9 mouse cellular contexts compared by ENCODE assay signal in genomic region chr17:70397220-70397619, GRCm38 (mm10).
DNase-seq lines count a peak whose midpoint lies in the region; ATAC-seq and TF ChIP-seq lines count a peak whose summit lies in the region.
"Had no signal": no experiment of that assay in that cellular context is flagged by ENCODE, and none has a peak within 500 bp of the region (broad histone marks: within the 10 kb centered on the region; RNA-seq: fewer than 3 reads in every experiment).

No protein-coding gene starts in this region.

- DNase-seq in heart, postnatal 4 days: peak; percentile 25
- no peak for DNase-seq in heart, adult 9 months (ENCODE audit: low spot score in 2 of 2)
- peak; percentile 45 for DNase-seq in brain, adult 2 months (ENCODE audit: low read depth, low spot score)
- DNase-seq in lung, postnatal 25 days (ENCODE audit: low spot score): peak; percentile 3
- DNase-seq in left cerebral cortex, adult 18-20 months (ENCODE audit: low spot score in 2 of 2): no peak

- H3K27me3 ChIP-seq in forebrain, embryonic 13.5 days: no peaks in the 10 kb centered on the region
- no peaks in the 10 kb centered on the region for H3K27me3 ChIP-seq in intestine, embryonic 16.5 days (replicated peaks; ENCODE audit: control insufficient read depth, insufficient read depth, low read length)
- no peaks in the 10 kb centered on the region for H3K27me3 ChIP-seq in intestine, postnatal 0 days (replicated peaks; ENCODE audit: control insufficient read depth, insufficient read depth, low read length)

- H3K4me3 ChIP-seq in forebrain, embryonic 13.5 days: no peak overlapping the region
- H3K4me3 ChIP-seq in intestine, embryonic 16.5 days (ENCODE audit: low read length): no peak overlapping the region
- no peak overlapping the region for H3K4me3 ChIP-seq in intestine, postnatal 0 days (ENCODE audit: low read depth, low read length)

- H3K9me3 ChIP-seq in forebrain, embryonic 13.5 days (replicated peaks): no peaks in the 10 kb centered on the region
- H3K9me3 ChIP-seq in intestine, embryonic 16.5 days (ENCODE audit: control insufficient read depth, low read length): no peaks in the 10 kb centered on the region
- H3K9me3 ChIP-seq in intestine, postnatal 0 days (ENCODE audit: control insufficient read depth): no peaks in the 10 kb centered on the region

- WGBS in forebrain, embryonic 13.5 days: 29% methylated on average over 3 of the region's 3 CpGs
- WGBS in intestine, embryonic 16.5 days: 29% methylated on average over 3 of the region's 3 CpGs
- 48% methylated on average over 3 of the region's 3 CpGs for WGBS in intestine, postnatal 0 days

- peak; percentile 63; the same call in 1 of the 2 replicates for ATAC-seq in forebrain, embryonic 13.5 days
- no peak for ATAC-seq in intestine, embryonic 16.5 days
- no peak for ATAC-seq in intestine, postnatal 0 days
- ATAC-seq: inflammation-experienced regulatory T-cells, adult 6 months had no signal

- no peak overlapping the region; the same call in 1 of the 2 replicates for H3K27ac ChIP-seq in forebrain, embryonic 13.5 days
- H3K27ac ChIP-seq in intestine, embryonic 16.5 days (ENCODE audit: low read length): no peak overlapping the region
- H3K27ac ChIP-seq in intestine, postnatal 0 days (ENCODE audit: low read depth, low read length): no peak overlapping the region

- H3K9ac ChIP-seq in forebrain, embryonic 13.5 days: no peak overlapping the region
- no peak overlapping the region for H3K9ac ChIP-seq in intestine, embryonic 16.5 days (ENCODE audit: low read depth, low read length)
- no peak overlapping the region for H3K9ac ChIP-seq in intestine, postnatal 0 days (ENCODE audit: low read depth, low read length)

- H3K36me3 ChIP-seq in forebrain, embryonic 13.5 days (ENCODE audit: poor library complexity, severe bottlenecking): no peaks in the 10 kb centered on the region
- no peaks in the 10 kb centered on the region for H3K36me3 ChIP-seq in intestine, embryonic 16.5 days (ENCODE audit: control insufficient read depth, insufficient read depth, low read length)
- no peaks in the 10 kb centered on the region for H3K36me3 ChIP-seq in intestine, postnatal 0 days (ENCODE audit: control insufficient read depth, insufficient read depth)

- TF ChIP-seq CTCF in intestine, postnatal 0 days (IDR thresholded peaks at IDR 0.05; ENCODE audit: low read depth): no peak

- peaks cover 7% of the 10 kb centered on the region; the same call in 1 of the 2 replicates for H3K4me1 ChIP-seq in forebrain, embryonic 13.5 days
- no peaks in the 10 kb centered on the region for H3K4me1 ChIP-seq in intestine, embryonic 16.5 days (ENCODE audit: control insufficient read depth, insufficient read depth, low read length)
- no peaks in the 10 kb centered on the region for H3K4me1 ChIP-seq in intestine, postnatal 0 days (replicated peaks; ENCODE audit: control insufficient read depth, insufficient read depth, low read length)

- 0 out of 2 replicates have a peak overlapping the region, but pooled peaks have one; percentile 1 for H3K4me2 ChIP-seq in forebrain, embryonic 13.5 days
- no peak overlapping the region for H3K4me2 ChIP-seq in intestine, embryonic 16.5 days (ENCODE audit: low read depth, low read length)
- H3K4me2 ChIP-seq in intestine, postnatal 0 days (replicated peaks; ENCODE audit: low read depth): no peak overlapping the region

Comparison
In these comparisons a context has a peak if more than half of its experiments do, and no peak if none do; other contexts are left out.
1. DNase-seq: peak in heart, postnatal 4 days (single experiment), brain, adult 2 months (single experiment) and lung, postnatal 25 days (single experiment); none in heart, adult 9 months (0 of 2) and left cerebral cortex, adult 18-20 months (0 of 2).